Mouse (Mus musculus) brain, adult 2 months (tissue): ENCODE measurements around the gene Ubfd1.

ENCODE experiments used
- DNase-seq: peaks from one replicate; pipeline ENCODE4 v3.0.0; 2011; ENCODE audit warnings: low read depth, low spot score

Gene Ubfd1

DNA sequence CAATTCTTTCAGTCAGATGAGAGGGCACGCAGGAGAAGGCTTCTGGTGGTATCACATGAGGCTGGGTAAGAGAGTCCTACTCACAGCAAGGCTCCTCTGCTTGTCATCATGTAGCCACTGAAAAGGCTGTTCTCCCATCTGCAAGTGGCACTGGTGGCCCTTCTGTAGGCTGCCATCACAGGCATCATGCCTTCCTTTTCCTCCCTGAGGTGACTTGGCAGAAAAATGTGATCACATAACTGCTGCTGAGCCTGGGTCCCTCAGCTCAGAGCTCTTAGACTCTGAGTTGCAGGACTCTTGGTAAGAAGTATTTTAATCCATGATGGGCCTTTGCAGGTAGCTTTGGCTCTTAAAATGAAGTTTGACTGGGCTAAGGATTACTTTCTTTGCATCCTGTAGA, 14.1 kb downstream of the Ubfd1 start:
- DNase-seq = no peak

DNA sequence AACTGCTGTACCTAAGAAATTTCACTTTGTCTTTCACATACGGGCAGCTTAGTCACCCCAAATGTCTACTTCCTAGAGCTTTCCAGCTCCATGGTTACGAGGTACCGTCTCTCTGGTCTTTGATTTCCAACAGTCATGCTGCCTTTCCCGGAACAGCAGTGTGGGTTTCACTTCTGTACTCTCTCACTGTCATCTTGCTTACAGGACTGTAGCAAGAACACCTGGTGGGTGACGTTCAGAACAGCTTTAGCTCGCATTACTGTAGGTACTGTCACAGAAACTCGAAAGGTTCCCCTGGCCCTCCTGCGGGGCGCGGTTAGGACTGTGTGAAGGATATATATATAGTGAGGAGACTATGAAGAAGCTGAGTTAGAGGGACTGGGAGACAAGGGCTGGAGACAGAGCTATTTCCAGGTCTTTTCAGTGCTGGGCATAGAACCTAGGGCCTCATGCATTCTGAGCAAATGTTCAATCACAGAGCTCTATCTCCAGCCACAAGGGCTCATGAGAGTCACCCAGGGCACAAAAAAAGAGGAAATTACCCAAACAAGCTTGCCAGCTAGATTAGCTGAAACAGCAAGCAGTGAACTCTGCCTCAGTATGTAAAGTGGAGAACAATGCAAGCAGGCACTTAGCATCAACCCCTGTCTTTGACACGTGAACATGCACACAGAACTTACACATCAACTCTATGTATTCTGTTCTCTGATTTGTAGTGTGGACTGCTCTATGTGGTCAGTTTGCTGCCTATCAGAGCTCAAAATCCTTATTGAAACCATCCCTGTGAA, 20.4 kb downstream of the Ubfd1 start:
- peak; percentile 32 for DNase-seq

DNA sequence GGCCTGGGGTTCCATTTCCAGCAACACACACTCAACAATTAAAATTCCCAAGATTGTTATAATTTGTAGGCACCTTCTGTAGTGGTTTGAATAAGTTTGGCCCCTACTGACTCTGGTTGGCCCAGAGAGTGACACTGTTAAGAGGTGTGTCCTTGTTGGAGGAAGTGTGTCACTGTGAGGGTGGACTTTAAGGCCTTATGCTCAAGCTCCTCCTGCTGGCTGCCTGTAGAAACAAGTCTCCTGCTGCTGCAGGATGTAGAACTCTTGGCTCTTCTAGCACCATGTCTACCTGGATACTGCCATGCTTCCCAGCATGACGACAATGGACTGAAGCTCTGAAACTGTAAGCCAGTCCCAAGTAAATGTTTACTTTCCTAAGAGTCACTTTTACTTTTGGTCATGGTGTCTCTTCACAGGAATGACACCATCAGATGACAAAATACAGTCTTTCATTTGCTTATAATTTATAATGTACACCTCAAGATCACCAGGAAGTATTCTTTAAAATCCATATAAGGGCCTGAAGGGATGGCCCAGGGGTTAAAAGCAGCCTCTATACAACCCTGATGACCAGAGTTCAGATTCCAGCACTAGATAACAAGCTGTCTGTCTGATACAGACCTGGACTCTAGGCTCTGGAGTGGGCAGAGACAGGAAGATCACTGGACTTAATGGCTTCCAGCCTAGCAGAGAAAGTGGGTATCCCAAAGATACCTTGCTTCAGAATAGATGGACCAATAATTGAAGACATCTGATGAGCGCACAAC, 27.8 kb downstream of the Ubfd1 start:
- no peak for DNase-seq

DNA sequence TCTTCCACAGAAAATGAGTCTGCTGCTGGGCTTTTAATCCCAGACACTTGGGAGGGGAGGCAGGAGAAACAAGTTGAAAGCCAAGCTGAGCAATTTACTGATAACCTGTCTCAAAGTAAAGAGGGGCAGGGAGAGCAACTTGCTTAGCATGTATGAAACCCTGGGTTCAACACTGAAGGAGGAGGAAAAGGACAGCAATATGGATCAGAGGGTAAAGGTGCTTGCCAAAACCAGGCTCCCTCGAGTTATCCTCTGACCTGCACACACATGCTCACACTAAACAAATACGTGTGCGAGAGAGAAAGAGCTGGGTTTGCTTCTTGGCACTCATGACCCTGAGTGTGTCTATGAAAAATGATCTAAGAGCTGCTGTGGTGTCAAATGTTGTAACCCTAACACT, 31.0 kb downstream of the Ubfd1 start:
- no peak for DNase-seq

DNA sequence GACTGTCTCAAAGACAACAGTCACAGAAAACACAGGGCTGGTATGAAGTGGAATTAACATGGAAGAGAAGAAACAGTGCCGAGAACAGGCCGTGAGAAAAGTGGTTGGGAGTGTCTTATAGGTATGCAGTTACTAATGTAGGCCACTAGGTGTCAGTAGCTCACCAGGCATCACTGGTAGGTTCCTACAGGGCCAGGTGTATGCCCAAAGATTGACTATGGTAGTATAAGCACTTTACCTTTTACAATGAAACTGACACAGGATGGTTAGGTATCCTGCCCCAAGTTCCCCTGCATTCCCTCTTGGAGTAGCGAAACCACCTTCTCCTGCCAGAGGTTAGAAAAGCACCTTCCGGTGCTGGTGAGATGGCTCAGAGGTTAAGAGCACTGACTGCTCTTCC, 32.2 kb downstream of the Ubfd1 start:
- peak; percentile 69 for DNase-seq

DNA sequence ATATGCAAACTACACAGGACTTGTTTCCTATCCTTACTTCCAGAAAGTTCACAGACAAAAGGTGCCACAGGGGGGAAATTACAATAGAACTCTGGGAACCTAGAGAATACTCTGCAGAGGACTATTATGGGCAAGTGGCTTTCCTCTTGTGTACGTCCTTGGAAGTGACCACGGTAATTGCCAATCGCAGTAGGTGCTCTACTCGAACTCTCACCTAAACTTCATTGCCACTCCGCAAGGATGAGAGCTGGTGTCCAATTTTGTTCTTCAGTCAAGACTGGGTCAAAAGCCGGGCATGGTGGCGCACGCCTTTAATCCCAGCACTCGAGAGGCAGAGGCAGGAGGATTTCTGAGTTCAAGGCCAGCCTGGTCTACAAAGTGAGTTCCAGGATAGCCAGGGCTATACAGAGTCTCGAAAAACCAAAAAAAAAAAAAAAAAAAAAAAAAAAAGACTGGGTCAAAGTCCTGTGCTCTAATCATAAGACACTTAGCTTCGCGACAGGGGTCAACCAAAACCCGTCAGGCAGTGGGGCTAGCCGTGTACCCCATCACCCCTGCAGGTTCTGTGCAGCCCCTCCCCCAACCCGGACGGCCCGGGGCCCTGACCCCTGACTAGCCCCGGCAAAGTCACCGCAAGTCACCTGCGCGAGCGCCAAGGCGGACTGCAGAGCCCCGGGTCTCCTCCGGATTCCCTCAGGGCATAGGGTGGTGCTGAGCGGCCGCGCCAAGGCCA, 34.2 kb downstream of the Ubfd1 start:
- DNase-seq = peak; percentile 31

DNA sequence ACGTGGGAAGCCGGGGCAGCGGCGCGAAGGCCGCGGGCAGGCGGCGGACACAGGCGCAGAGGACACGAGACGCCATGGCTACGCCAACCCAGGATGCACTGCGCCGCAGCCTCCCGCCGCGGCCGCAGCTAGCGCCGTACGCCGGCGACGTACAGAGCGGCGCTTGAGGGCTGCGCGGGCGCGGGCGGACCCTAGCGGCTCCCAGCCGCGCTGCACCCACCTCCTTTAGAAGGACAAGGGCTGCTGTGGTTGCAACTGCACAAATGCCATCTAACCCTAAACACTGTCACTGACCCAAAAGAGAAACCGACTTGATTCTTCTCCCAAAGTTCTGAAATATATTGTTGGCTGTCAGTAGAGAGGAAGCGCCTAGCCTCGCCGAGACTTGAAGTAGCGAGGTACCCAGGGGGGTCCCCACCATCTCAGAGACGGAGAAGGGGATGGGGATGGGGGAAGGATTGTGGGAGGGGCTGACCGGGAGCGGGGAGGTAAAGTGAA, 34.8 kb downstream of the Ubfd1 start, which contains the start of gene Ndufab1:
Ndufab1 (minus strand) TSS at position 140 of the 498 bp plus-strand sequence.
- DNase-seq = peak; percentile 97

DNA sequence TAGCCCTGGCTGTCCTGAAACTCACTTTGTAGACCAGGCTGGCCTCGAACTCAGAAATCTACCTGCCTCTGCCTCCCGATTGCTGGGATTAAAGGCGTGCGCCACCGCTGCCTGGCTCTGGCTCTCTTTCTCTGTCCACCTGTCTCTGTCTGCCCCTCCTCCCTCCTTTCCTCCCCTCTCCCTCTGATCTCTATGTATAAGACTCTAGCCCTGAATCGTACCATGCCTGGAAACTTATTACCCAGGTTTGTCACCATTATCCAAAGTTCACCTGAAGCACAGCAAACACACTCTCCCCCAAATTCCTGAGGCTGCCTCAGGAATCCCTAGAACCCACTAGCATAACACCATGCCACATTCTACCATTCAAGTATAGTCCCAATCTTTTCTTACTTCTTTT, 41.2 kb downstream of the Ubfd1 start:
- no peak for DNase-seq

DNA sequence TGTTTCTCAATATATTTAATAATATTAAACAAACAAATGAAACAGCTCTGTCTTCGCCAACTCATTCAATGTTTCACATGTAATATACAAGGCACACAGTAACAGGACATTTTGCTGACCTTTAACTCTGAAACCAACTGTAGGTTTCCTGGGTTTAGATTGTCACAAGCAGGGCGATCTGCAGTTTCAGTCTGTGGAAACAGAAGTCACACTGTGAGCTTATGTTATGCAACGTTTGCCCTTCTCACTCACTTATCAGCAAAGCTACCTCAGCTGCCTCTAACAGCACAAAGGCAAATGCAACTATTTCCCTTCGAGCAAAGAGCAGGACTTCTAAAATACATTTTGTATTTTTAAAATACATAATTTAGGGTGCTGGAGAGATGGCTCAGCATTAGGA, 56.5 kb downstream of the Ubfd1 start:
- DNase-seq = no peak

DNA sequence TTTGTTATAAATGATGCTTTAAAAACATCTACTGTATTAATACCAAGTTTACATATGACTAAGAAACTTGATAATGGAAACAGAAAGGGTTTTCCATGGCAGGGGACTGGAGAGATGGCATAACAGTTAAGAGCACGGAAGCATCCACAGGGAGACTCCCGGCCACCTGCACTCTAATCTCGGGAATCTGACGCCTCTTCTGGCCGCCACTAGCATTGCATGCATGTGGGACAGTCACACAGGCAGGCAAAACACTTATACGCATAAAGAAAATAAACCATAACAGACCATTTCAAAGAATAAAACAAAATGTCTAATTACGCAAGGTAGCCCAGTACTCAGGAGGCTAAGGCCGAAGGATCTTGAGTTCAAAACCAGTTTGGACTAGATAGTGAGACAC, 58.7 kb downstream of the Ubfd1 start:
- DNase-seq = no peak

DNA sequence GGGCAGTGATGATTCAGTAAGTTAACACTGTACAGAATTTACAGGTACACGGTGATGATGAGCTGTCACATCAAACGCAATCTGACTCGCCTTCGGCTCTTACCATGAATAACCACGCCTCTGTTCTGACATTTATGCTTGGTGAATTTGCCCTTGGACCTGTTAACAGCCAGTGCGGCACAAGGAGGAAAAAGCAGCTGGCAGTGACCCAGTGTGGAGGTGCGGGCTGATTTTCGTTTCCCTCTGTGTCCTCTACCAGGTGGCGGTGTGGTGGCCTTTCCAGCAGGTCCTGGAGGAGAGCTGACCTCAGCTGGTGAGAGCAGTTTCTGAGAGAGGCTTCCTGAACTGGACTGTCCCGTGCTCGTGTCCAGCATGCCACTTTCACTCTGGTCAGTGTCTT, 60.0 kb downstream of the Ubfd1 start:
- no peak for DNase-seq
